Mouse (Mus musculus) cerebellum, adult 11 months (tissue): ENCODE measurements around the gene Vps13d.

ENCODE experiments used
- DNase-seq: peaks from one replicate; pipeline ENCODE4 v3.0.0; 2022

Vps13d gene

GRCm38 (mm10) chr4:145073728-145074127 lies 121.1 kb downstream of the Vps13d start:
- no peak for DNase-seq

- no peak for DNase-seq
Observed at GRCm38 (mm10) chr4:145071942-145072341, 122.9 kb downstream of the Vps13d start.

- no peak for DNase-seq
Observed at GRCm38 (mm10) chr4:145067019-145067680, 127.7 kb downstream of the Vps13d start.

- no peak for DNase-seq
Observed at GRCm38 (mm10) chr4:145066336-145067018, 128.3 kb downstream of the Vps13d start.

GRCm38 (mm10) chr4:145058749-145059442 lies 135.9 kb downstream of the Vps13d start:
- DNase-seq, result no peak

- no peak for DNase-seq
Observed at GRCm38 (mm10) chr4:145056346-145056745, 138.5 kb downstream of the Vps13d start.

GRCm38 (mm10) chr4:145055792-145056191 lies 139.0 kb downstream of the Vps13d start:
- DNase-seq, result no peak

GRCm38 (mm10) chr4:145054369-145054768 lies 140.4 kb downstream of the Vps13d start:
- DNase-seq, result no peak

GRCm38 (mm10) chr4:145052697-145053096 lies 142.1 kb downstream of the Vps13d start:
- no peak for DNase-seq

- no peak for DNase-seq
Observed at GRCm38 (mm10) chr4:145052282-145052681, 142.5 kb downstream of the Vps13d start.

- DNase-seq, result no peak
Observed at GRCm38 (mm10) chr4:145051209-145051969, 143.4 kb downstream of the Vps13d start.

GRCm38 (mm10) chr4:145050518-145051208 lies 144.1 kb downstream of the Vps13d start:
- no peak for DNase-seq

GRCm38 (mm10) chr4:145047964-145048363 lies 146.8 kb downstream of the Vps13d start:
- DNase-seq, result no peak

- DNase-seq, result no peak
Observed at GRCm38 (mm10) chr4:145046032-145046401, 148.8 kb downstream of the Vps13d start.

GRCm38 (mm10) chr4:145045312-145046031 lies 149.3 kb downstream of the Vps13d start:
- no peak for DNase-seq

GRCm38 (mm10) chr4:145041223-145041870 lies 153.5 kb downstream of the Vps13d start:
- no peak for DNase-seq

- DNase-seq, result no peak
Observed at GRCm38 (mm10) chr4:145037631-145038416, 157.0 kb downstream of the Vps13d start.

GRCm38 (mm10) chr4:145037006-145037405 lies 157.8 kb downstream of the Vps13d start:
- DNase-seq, result no peak

GRCm38 (mm10) chr4:145035450-145035849 lies 159.4 kb downstream of the Vps13d start:
- DNase-seq, result no peak

- DNase-seq, result no peak
Observed at GRCm38 (mm10) chr4:145034506-145035243, 160.1 kb downstream of the Vps13d start.
